Mouse (Mus musculus): ENCODE measurements around the gene Slc22a8.

DNA sequence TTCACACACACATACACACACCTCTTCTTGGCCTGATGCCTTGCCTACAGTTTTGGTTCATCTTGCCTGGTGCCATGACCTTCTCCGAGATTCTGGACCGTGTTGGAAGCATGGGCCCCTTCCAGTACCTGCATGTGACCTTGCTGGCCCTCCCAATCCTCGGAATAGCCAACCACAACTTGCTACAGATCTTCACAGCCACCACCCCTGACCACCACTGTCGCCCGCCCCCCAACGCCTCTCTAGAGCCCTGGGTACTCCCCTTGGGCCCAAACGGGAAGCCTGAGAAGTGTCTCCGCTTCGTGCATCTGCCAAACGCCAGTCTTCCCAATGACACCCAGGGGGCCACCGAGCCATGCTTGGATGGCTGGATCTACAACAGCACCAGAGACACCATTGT lies 2.8 kb downstream of the Slc22a8 start:
- TF ChIP-seq CTCF (IDR thresholded peaks at IDR 0.05; ENCODE audit: borderline replicate concordance, extremely low read depth, insufficient read depth, insufficient read length) (no peak), POLR2A (IDR thresholded peaks at IDR 0.05; ENCODE audit: borderline replicate concordance, extremely low read depth, insufficient read depth, insufficient read length, poor library complexity, severe bottlenecking) (no peak)
